Mouse (Mus musculus) C2C12 (cell line): Measurements from ENCODE around the gene Bsn. TPM values are rescaled to one million over a fixed set of nuclear protein-coding genes. Genes with fewer than 3 reads are reported as not detected.

ENCODE experiments used
- H3K27me3 ChIP-seq: one replicate; pipeline ENCODE4 v1.6.1; 2011; ENCODE audit not compliant: control insufficient read depth, insufficient read depth, insufficient read length
- H3K36me3 ChIP-seq: one replicate; pipeline ENCODE4 v1.6.1; 2011; ENCODE audit not compliant: control insufficient read depth, insufficient read depth
- H3K4me3 ChIP-seq: one replicate; pipeline ENCODE4 v1.5.1; 2011; ENCODE audit warnings: mild to moderate bottlenecking, control low read depth; ENCODE audit not compliant: poor library complexity, insufficient read depth, severe bottlenecking
- H3K79me2 ChIP-seq: one replicate; pipeline ENCODE4 v1.6.1; 2011; ENCODE audit not compliant: control insufficient read depth, insufficient read depth
- H3K79me3 ChIP-seq: one replicate; pipeline ENCODE4 v1.6.1; 2011; ENCODE audit warnings: low read depth, control low read depth
- H3ac ChIP-seq: one replicate; pipeline ENCODE3; 2011; ENCODE audit warnings: low read depth; ENCODE audit not compliant: control insufficient read depth, insufficient read length
- CEBPB ChIP-seq: IDR thresholded peaks from one replicate; pipeline ENCODE4 v1.6.1; 2011; ENCODE audit warnings: low read depth, mild to moderate bottlenecking, control low read depth, moderate library complexity
- CTCF ChIP-seq: IDR thresholded peaks from one replicate; pipeline ENCODE4 v1.5.1; 2011; ENCODE audit not compliant: control insufficient read depth, insufficient read depth, insufficient read length
- FOSL1 ChIP-seq: IDR thresholded peaks from one replicate; pipeline ENCODE4 v1.8.0; 2011; ENCODE audit warnings: mild to moderate bottlenecking, low read length; ENCODE audit not compliant: poor library complexity, insufficient read depth, severe bottlenecking
- MAX ChIP-seq: IDR thresholded peaks from one replicate; pipeline ENCODE4 v1.6.1; 2011; ENCODE audit warnings: mild to moderate bottlenecking, control low read depth
- MYOD1 ChIP-seq: IDR thresholded peaks from one replicate; pipeline ENCODE4 v1.6.1; 2011; ENCODE audit warnings: low read depth; ENCODE audit not compliant: control insufficient read depth, insufficient read length
- MYOG ChIP-seq: IDR thresholded peaks from one replicate; pipeline ENCODE4 v1.6.1; 2011; ENCODE audit not compliant: control insufficient read depth, insufficient read length; ENCODE audit errors: extremely low read depth
- USF1 ChIP-seq: IDR thresholded peaks from one replicate; pipeline ENCODE4 v1.6.1; 2011; ENCODE audit warnings: low read depth, mild to moderate bottlenecking, control low read depth, moderate library complexity
- polyA plus RNA-seq: library from polyadenylated mRNA; unstranded; fragments of >200 nt; fragmentation: generic; extraction: Trizol; gene quantifications from one replicate; pipeline ENCODE4 v1.2.1, GENCODE M21; 2012; ENCODE audit warnings: missing spikeins

Gene Bsn
- polyA plus RNA-seq, 1 experiment = 0.85 TPM

GRCm38 (mm10) chr9:108182806-108183506, 7.2 kb downstream of the Bsn start:
- H3K27me3 ChIP-seq = peaks cover 35% of the 10 kb centered on the region
- no peak overlapping the region for H3K4me3 ChIP-seq
- no peaks in the 10 kb centered on the region for H3K79me2 ChIP-seq
- no peak overlapping the region for H3ac ChIP-seq
- no peaks in the 10 kb centered on the region for H3K36me3 ChIP-seq
- TF ChIP-seq FOSL1 (no peak), MAX (no peak), MYOG (no peak), USF1 (no peak), CTCF (no peak), CEBPB (no peak), MYOD1 (no peak)
- no peaks in the 10 kb centered on the region for H3K79me3 ChIP-seq

- H3K27me3 ChIP-seq = peaks cover 9% of the 10 kb centered on the region
- no peaks in the 10 kb centered on the region for H3K79me2 ChIP-seq
- H3ac ChIP-seq = no peak overlapping the region
- TF ChIP-seq MYOD1 = no peak
- TF ChIP-seq MAX = no peak
- TF ChIP-seq CTCF = no peak
- TF ChIP-seq FOSL1 = no peak
- no peak for TF ChIP-seq MYOG
- TF ChIP-seq CEBPB = no peak
- no peak for TF ChIP-seq USF1
- H3K79me3 ChIP-seq = no peaks in the 10 kb centered on the region
- H3K4me3 ChIP-seq = no peak overlapping the region
- no peaks in the 10 kb centered on the region for H3K36me3 ChIP-seq
Observed at GRCm38 (mm10) chr9:108178391-108178790, 11.8 kb downstream of the Bsn start.

- TF ChIP-seq MYOD1 (no peak), CTCF (no peak), MYOG (no peak), USF1 (no peak), MAX (no peak), CEBPB (no peak), FOSL1 (no peak)
- Histone ChIP-seq H3K4me3 (no peak overlapping the region), H3K36me3 (no peaks in the 10 kb centered on the region), H3ac (no peak overlapping the region), H3K79me3 (no peaks in the 10 kb centered on the region), H3K79me2 (no peaks in the 10 kb centered on the region), H3K27me3 (peaks cover 8% of the 10 kb centered on the region)
Observed at GRCm38 (mm10) chr9:108175116-108175838, 14.9 kb downstream of the Bsn start.

GRCm38 (mm10) chr9:108172777-108173350, 17.3 kb downstream of the Bsn start:
- Histone ChIP-seq H3K4me3 (no peak overlapping the region), H3K79me2 (no peaks in the 10 kb centered on the region), H3K36me3 (no peaks in the 10 kb centered on the region), H3K79me3 (no peaks in the 10 kb centered on the region), H3ac (no peak overlapping the region), H3K27me3 (peaks cover 5% of the 10 kb centered on the region)
- TF ChIP-seq MYOG (no peak), MYOD1 (no peak), CEBPB (no peak), FOSL1 (no peak), CTCF (no peak), MAX (no peak)

- Histone ChIP-seq H3K79me2 (no peaks in the 10 kb centered on the region), H3K4me3 (no peak overlapping the region), H3K27me3 (peaks cover 5% of the 10 kb centered on the region), H3K79me3 (no peaks in the 10 kb centered on the region), H3K36me3 (no peaks in the 10 kb centered on the region), H3ac (no peak overlapping the region)
- TF ChIP-seq MAX (no peak), CEBPB (no peak), MYOG (no peak), CTCF (no peak), MYOD1 (no peak)
Observed at GRCm38 (mm10) chr9:108169751-108170150, 20.4 kb downstream of the Bsn start.

- Histone ChIP-seq H3K4me3 (no peak overlapping the region), H3K79me3 (no peaks in the 10 kb centered on the region), H3ac (no peak overlapping the region), H3K36me3 (no peaks in the 10 kb centered on the region), H3K27me3 (peaks cover 1% of the 10 kb centered on the region), H3K79me2 (no peaks in the 10 kb centered on the region)
- TF ChIP-seq MYOD1 (no peak), MAX (no peak), USF1 (no peak), CTCF (no peak), CEBPB (no peak), MYOG (no peak), FOSL1 (no peak)
Observed at GRCm38 (mm10) chr9:108165143-108165542, 25.0 kb downstream of the Bsn start.
